Mouse (Mus musculus) heart, embryonic 13.5 days (tissue): ENCODE measurements around the gene Fam189a1. TPM values are rescaled to one million over a fixed set of nuclear protein-coding genes. Genes with fewer than 3 reads are reported as not detected.

Experiments
- ATAC-seq: fragments of 200-750 bp; cut with Nextera tagmentation; 2 replicates; pipeline ENCODE4 v1.8.0; 2017; ENCODE audit warnings: moderate TSS enrichment; ENCODE audit not compliant: insufficient number of reproducible peaks, low FRiP score, low TSS enrichment; ENCODE audit errors: extremely low read depth
- H3K27ac ChIP-seq: fragments of 300-500 bp; sonication (generic); replicated peaks from 2 replicates; pipeline ENCODE4 v1.5.1; 2015; ENCODE audit warnings: moderate library complexity, mild to moderate bottlenecking, inconsistent platforms
- H3K27me3 ChIP-seq: fragments of 300-500 bp; sonication (generic); replicated peaks from 2 replicates; pipeline ENCODE4 v1.6.1; 2015; ENCODE audit warnings: mild to moderate bottlenecking, inconsistent platforms
- H3K36me3 ChIP-seq: fragments of 300-500 bp; sonication (generic); 2 replicates; pipeline ENCODE4 v1.6.1; 2015; ENCODE audit warnings: mild to moderate bottlenecking, inconsistent platforms
- H3K4me1 ChIP-seq: fragments of 300-500 bp; sonication (generic); 2 replicates; pipeline ENCODE4 v1.6.1; 2015; ENCODE audit warnings: inconsistent platforms
- H3K4me2 ChIP-seq: fragments of 300-500 bp; sonication (generic); 2 replicates; pipeline ENCODE4 v1.6.1; 2015; ENCODE audit warnings: inconsistent platforms, mild to moderate bottlenecking, moderate library complexity
- H3K4me3 ChIP-seq: fragments of 300-500 bp; sonication (generic); 2 replicates; pipeline ENCODE4 v1.5.1; 2015; ENCODE audit warnings: moderate library complexity, mild to moderate bottlenecking, inconsistent platforms
- H3K9ac ChIP-seq: fragments of 300-500 bp; sonication (generic); 2 replicates; pipeline ENCODE4 v1.6.1; 2015; ENCODE audit warnings: inconsistent platforms, mild to moderate bottlenecking, moderate library complexity
- H3K9me3 ChIP-seq: fragments of 300-500 bp; sonication (generic); 2 replicates; pipeline ENCODE4 v1.6.1; 2016; ENCODE audit warnings: inconsistent platforms
- WGBS: fragments of 180-500 bp; shearing (Covaris S2); methylation state at CpG from one replicate; pipeline ENCODE4 v1.1.7; 2015; ENCODE audit warnings: mixed read lengths; 5-methylcytosine and 5-hydroxymethylcytosine counted together
- polyA plus RNA-seq: library from polyadenylated mRNA; unstranded; fragments of >200 nt; fragmentation: Nextera tagmentation; extraction: Ambion mirVana; gene quantifications from 2 replicates; pipeline ENCODE4 v1.2.1, GENCODE M21; 2015

Gene Fam189a1
- polyA plus RNA-seq, 1 experiment from 2014 or later, result 0.32 TPM

DNA sequence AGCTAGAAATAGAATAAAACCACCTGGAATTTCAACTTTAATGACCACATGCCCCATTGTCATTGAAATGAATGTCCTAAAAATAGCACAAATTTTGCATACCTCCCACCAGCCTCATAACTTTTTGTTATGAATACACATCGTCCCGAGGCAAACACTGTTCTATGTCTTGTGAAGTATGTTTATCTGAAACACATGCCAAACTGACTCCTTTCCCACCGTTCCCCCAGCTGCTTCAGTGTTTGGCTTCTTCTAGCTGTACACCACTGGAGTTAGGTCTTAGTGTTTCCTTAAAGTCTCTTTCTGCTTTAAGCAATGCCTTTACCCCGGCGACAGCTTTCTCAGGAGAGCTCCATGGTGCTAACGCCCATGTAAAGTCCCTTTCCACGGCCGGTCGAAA, 365.2 kb downstream of the Fam189a1 start:
- Histone ChIP-seq H3K9ac (no peak overlapping the region), H3K36me3 (no peaks in the 10 kb centered on the region), H3K9me3 (no peaks in the 10 kb centered on the region), H3K4me2 (no peak overlapping the region), H3K27me3 (no peaks in the 10 kb centered on the region), H3K4me3 (no peak overlapping the region), H3K27ac (0 out of 2 replicates have a peak overlapping the region, but pooled peaks have one; percentile 12), H3K4me1 (peaks cover 21% of the 10 kb centered on the region)
- ATAC-seq, result no peak
- WGBS, result 66% methylated on average over 9 of the region's 9 CpGs

DNA sequence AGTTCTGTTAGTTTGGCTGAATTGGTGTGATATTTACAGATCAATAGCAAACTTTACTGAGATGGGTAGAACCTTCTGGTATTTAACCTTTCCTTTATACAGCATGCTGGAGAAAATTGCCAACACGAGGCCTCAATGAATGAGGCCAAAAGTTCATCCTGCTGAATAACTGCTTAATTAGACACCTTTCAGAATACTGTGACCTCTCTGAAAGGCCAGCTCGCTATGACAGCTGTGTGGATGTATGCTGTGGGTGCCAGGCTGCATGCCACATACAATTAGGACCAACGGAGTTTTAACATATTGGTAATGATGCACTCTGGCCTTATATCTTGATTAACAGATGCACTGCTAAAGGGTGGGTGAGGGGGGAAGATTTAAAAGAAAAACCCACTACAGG, 371.3 kb downstream of the Fam189a1 start:
- H3K27ac ChIP-seq, result no peak overlapping the region
- H3K36me3 ChIP-seq, result no peaks in the 10 kb centered on the region

DNA sequence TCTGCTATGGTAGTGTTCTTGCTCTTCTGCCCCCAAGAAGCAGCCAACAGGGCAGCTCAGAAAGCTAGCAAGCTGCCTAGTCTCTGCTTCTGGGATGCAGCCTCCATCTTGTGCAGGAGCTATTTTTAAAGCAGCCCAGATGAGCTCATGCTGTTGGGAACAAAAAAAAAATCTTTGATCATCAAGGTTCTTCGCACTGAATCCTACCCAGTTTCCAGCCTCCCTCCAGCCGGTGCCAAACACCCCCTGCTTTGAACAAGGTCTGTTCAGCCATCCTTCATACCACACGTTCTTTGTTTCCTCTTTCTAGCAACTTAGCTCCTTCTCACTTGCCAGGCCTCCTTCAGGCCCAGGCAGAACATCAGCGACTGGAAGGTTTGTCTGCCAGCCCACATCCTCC, 376.9 kb downstream of the Fam189a1 start:
- Histone ChIP-seq H3K9me3 (no peaks in the 10 kb centered on the region), H3K27me3 (no peaks in the 10 kb centered on the region), H3K9ac (no peak overlapping the region), H3K27ac (no peak overlapping the region), H3K4me1 (no peaks in the 10 kb centered on the region), H3K36me3 (no peaks in the 10 kb centered on the region), H3K4me3 (no peak overlapping the region), H3K4me2 (no peak overlapping the region)
- WGBS, result 61% methylated on average over 4 of the region's 4 CpGs
- no peak for ATAC-seq

More for the DNA sequence above, 371.3 kb downstream of the Fam189a1 start:
- no peaks in the 10 kb centered on the region for H3K4me1 ChIP-seq
- H3K9ac ChIP-seq, result no peak overlapping the region
- H3K4me2 ChIP-seq, result no peak overlapping the region
- no peaks in the 10 kb centered on the region for H3K27me3 ChIP-seq
- H3K9me3 ChIP-seq, result no peaks in the 10 kb centered on the region
- ATAC-seq, result no peak
- H3K4me3 ChIP-seq, result no peak overlapping the region
- WGBS, result 68% methylated on average over 3 of the region's 3 CpGs

DNA sequence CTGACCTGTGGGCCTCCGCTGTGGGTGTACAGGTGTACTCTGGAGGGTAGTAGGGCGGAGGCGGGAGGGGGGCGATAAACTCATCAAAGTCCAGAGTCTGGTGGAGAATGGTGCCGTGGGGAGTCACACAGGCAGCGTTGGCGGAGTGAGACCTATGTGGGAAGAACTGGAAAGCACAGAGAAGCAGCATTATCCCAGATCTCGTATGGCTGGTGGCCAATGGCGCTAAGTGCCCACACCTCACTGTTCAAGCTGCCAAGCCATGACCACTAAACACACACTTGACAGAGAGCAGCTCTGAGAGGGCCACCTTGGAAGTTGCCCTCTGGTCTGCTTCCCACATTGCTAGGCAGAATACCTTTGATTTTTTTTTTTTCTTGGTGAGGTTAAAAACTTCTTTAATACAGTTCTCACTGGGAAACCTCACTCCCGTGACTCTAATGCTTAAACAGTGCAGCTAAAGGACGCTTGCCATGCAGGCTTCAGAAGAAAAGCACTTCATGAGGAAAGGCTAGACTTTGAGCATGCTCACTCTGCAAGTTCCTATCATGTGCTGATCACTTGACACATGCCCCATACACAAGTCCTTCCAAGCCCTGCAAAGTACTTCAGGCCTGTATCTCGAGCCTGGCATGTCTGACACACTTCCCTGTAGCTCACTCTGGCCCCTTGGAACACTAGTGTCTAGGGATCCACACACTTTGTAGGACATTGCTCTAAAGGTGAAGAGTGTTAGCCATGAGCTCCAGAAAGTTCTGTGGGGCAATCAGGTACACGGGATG, 379.5 kb downstream of the Fam189a1 start:
- Histone ChIP-seq H3K4me1 (no peaks in the 10 kb centered on the region), H3K9ac (no peak overlapping the region), H3K27me3 (no peaks in the 10 kb centered on the region), H3K9me3 (no peaks in the 10 kb centered on the region), H3K4me3 (no peak overlapping the region), H3K36me3 (no peaks in the 10 kb centered on the region), H3K27ac (no peak overlapping the region), H3K4me2 (no peak overlapping the region)
- WGBS, result 75% methylated on average over 13 of the region's 13 CpGs
- no peak for ATAC-seq

DNA sequence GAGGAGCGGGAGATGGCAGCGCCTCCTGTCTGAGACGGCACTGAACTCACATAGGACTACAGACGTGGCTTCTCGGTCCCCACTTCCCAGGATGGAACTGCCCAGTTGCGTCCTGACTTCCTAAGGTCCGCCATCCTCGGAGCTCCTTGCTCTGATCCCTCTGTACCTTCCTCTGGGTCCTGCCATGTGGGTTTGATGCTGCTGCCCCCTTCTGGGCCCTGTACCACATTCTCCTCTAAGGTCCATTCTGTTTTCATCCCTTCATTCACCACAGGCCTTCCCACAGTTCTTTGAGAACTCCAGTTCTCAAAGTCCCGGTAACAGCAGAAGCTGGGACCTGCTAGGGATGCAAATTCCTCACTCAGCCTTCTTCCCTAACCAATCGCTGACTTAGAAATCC, 382.9 kb downstream of the Fam189a1 start:
- Histone ChIP-seq H3K4me1 (no peaks in the 10 kb centered on the region), H3K9ac (no peak overlapping the region), H3K27ac (no peak overlapping the region), H3K4me3 (no peak overlapping the region), H3K36me3 (no peaks in the 10 kb centered on the region), H3K4me2 (no peak overlapping the region), H3K9me3 (no peaks in the 10 kb centered on the region), H3K27me3 (no peaks in the 10 kb centered on the region)
- 42% methylated on average over 10 of the region's 10 CpGs for WGBS
- no peak for ATAC-seq

DNA sequence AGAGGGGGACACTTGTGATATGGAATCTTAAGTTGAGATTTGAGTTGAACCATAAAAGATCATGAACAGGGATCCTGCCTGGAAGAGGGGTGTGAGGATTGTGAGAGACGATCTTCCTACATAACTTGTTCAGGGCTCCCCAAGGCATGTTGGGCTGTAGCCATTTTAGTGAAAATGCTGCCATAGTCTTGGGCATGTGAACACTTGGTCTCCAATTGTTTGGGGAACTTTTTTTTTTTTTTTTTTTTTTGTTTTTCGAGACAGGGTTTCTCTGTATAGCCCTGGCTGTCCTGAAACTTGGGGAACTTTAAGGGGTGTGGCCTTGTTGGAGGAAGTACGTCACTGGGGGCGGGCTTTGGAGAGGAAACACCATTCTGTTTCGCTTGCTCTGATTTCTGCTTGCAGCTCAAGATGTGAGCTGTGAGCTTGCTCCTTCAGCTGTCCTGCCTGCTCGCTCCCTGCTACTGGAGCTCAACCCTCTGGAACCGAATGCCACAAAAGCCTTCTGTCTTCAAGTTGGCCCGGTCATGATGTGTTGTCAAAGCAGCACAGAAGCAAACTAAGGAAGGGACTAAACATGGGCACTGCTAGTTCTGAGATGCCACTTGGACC, 385.5 kb downstream of the Fam189a1 start:
- no peaks in the 10 kb centered on the region for H3K9me3 ChIP-seq
- no peak overlapping the region for H3K4me3 ChIP-seq
- WGBS, result 76% methylated on average over 8 of the region's 8 CpGs
- H3K36me3 ChIP-seq, result no peaks in the 10 kb centered on the region
- no peak overlapping the region for H3K9ac ChIP-seq
- no peak overlapping the region for H3K27ac ChIP-seq
- H3K4me1 ChIP-seq, result no peaks in the 10 kb centered on the region
- no peaks in the 10 kb centered on the region for H3K27me3 ChIP-seq
- H3K4me2 ChIP-seq, result no peak overlapping the region
- ATAC-seq, result no peak

DNA sequence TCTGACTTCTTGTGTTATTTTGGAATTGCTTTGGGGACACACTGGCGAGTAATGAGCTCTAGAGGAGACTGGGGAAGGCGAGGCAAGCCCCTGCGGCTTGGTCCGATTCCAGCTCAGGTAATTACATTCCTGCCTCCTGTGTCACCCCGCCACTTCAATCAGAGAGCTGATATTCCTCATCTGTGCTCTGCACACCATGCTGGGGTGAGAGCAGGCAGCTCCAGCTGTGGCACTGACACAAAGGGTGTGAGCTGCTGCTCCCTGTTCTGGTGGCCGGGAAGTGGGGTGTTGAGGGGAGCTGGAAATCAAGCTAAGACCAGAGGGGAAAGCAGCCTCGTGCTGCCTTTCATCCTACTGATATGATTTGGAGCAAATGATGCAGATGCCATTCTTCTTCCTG, 386.6 kb downstream of the Fam189a1 start:
- 35% methylated on average over 7 of the region's 7 CpGs for WGBS

DNA sequence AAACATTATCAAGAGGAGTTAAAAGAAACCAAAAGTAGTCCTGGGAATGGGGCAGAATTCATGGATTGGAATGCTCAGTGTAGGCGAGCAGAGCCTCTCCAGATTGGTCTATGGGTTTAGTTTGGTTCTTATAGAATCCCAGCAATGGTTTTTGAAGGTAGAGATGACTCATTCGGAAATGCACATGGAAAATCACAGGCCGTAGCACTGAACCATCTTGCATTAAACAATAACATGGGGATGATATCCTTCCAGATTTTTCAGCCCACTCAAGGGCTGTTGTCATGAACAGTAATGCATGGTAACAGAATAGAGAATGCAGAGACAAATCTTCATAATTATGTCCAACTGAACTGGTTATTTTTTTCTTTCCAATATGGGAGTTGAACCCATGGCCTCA, 390.8 kb downstream of the Fam189a1 start:
- Histone ChIP-seq H3K27me3 (no peaks in the 10 kb centered on the region), H3K36me3 (no peaks in the 10 kb centered on the region), H3K4me1 (no peaks in the 10 kb centered on the region), H3K9ac (no peak overlapping the region), H3K4me3 (no peak overlapping the region), H3K27ac (no peak overlapping the region), H3K9me3 (no peaks in the 10 kb centered on the region), H3K4me2 (no peak overlapping the region)
- WGBS, result 72% methylated on average over 3 of the region's 3 CpGs
- no peak for ATAC-seq

More for the DNA sequence above, 386.6 kb downstream of the Fam189a1 start:
- Histone ChIP-seq H3K4me3 (no peak overlapping the region), H3K27ac (no peak overlapping the region), H3K4me2 (no peak overlapping the region), H3K9me3 (no peaks in the 10 kb centered on the region), H3K4me1 (no peaks in the 10 kb centered on the region), H3K27me3 (no peaks in the 10 kb centered on the region), H3K9ac (no peak overlapping the region), H3K36me3 (no peaks in the 10 kb centered on the region)
- no peak for ATAC-seq

DNA sequence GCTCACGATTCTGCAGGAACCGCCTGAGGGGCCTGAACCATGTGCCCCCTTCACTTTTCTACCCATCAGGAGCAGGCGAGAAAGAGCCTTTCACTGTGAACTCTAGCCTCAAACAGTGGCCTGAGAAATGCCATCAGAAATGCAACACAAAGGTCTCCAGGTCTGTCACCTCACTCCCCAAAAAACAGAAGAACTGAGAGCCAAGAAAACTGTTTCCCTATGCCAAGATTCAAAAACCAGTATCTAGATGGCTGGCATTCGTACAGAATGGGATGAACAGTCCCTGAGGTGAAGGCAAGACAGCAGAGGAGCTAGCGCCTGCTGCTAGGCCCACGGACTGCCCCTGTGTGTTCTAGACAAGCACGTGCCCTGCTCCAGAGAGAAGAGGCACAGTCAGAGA, 401.2 kb downstream of the Fam189a1 start:
- no peaks in the 10 kb centered on the region for H3K27me3 ChIP-seq
- H3K9ac ChIP-seq, result no peak overlapping the region
- no peak overlapping the region for H3K4me2 ChIP-seq
- H3K9me3 ChIP-seq, result no peaks in the 10 kb centered on the region
- H3K27ac ChIP-seq, result no peak overlapping the region
- H3K36me3 ChIP-seq, result no peaks in the 10 kb centered on the region
- no peaks in the 10 kb centered on the region for H3K4me1 ChIP-seq
- no peak for ATAC-seq
- H3K4me3 ChIP-seq, result no peak overlapping the region
- WGBS, result 77% methylated on average over 7 of the region's 7 CpGs

DNA sequence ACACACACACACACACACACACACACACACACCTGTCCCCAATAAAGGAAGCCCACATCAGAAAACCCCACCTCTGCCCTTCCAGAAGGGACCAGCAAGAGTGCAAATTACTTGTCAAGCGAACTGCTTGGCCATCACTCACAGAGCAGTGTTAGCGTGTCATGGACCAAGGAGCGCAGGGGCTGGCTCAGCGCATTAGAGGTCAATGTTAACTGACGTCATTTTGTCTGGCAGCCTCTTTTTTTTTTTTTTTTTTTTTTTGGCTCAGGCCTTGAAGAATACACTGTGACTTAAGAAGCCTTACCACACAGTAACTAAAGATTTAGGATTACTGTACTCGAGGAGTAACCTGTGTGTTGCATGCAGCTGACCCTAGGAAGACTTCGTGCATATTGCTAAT, 402.2 kb downstream of the Fam189a1 start:
- WGBS, result 72% methylated on average over 7 of the region's 7 CpGs
- H3K4me3 ChIP-seq, result no peak overlapping the region
- no peak for ATAC-seq
- no peaks in the 10 kb centered on the region for H3K4me1 ChIP-seq
- no peaks in the 10 kb centered on the region; the same call in 1 of the 2 replicates for H3K27me3 ChIP-seq
- no peaks in the 10 kb centered on the region for H3K36me3 ChIP-seq
- no peaks in the 10 kb centered on the region for H3K9me3 ChIP-seq
- no peak overlapping the region for H3K9ac ChIP-seq
- H3K4me2 ChIP-seq, result no peak overlapping the region
- no peak overlapping the region for H3K27ac ChIP-seq

DNA sequence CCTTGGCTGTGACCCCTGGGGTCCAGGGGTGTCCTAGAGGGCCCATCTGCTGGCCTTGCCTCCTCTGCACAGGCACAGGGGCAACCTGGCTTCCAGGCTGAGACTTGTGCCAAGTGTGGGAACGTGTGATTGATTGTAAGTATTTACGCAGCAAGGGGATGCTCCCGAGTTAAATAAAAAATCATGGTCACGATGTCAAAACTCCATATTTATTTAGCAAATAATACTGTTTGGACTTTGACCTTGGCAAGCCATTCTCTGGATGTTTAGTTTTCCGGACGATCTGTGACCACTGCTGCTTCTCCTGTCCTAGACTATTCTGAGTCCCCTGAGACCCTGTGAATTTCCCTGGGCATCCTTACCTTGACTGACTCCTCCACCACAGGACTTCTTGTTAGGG, 402.7 kb downstream of the Fam189a1 start:
- 71% methylated on average over 6 of the region's 6 CpGs for WGBS
- Histone ChIP-seq H3K27me3 (no peaks in the 10 kb centered on the region; the same call in 1 of the 2 replicates), H3K4me2 (no peak overlapping the region), H3K9ac (no peak overlapping the region), H3K36me3 (no peaks in the 10 kb centered on the region), H3K4me1 (no peaks in the 10 kb centered on the region), H3K27ac (no peak overlapping the region), H3K9me3 (no peaks in the 10 kb centered on the region), H3K4me3 (no peak overlapping the region)
- ATAC-seq, result no peak

DNA sequence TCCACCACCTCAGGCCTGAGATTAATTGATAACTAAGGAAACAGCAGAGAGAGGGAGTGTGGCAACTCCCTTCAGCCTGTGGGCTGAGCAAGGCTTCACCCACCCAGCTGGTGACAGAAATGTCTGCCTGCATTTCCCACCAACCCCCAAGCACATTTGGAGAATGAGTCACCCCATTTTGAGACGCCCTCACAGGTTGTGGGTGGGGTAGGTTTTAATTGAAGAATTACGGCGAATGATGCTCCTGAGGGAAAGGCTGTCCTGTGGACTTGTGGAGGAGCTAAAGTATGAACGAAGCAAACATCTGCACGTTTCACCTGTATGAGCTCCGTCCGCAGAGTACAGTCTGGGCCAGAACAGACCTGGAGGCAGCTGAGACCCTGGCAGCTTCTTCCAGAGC, 404.2 kb downstream of the Fam189a1 start:
- H3K9me3 ChIP-seq, result no peaks in the 10 kb centered on the region
- no peaks in the 10 kb centered on the region for H3K4me1 ChIP-seq
- no peak overlapping the region for H3K4me3 ChIP-seq
- H3K4me2 ChIP-seq, result no peak overlapping the region
- 78% methylated on average over 7 of the region's 7 CpGs for WGBS
- H3K9ac ChIP-seq, result no peak overlapping the region
- H3K36me3 ChIP-seq, result no peaks in the 10 kb centered on the region
- H3K27ac ChIP-seq, result no peak overlapping the region
- no peak for ATAC-seq
- no peaks in the 10 kb centered on the region; the same call in 1 of the 2 replicates for H3K27me3 ChIP-seq
